ENCODE assay signal across 14 mouse cellular contexts in genomic region chr11:86672772-86673171, GRCm38 (mm10).
"Had no signal": no experiment of that assay in that cellular context is flagged by ENCODE, and none has a peak within 500 bp of the region (broad histone marks: within the 10 kb centered on the region; RNA-seq: fewer than 3 reads in every experiment).

No protein-coding gene starts in this region.

- H3K27ac ChIP-seq: limb, embryonic 10.5 days; liver, embryonic 14.5 days; midbrain, embryonic 10.5 days; midbrain, embryonic 15.5 days; neural tube, embryonic 13.5 days had no signal

- H3K9me3 ChIP-seq: limb, embryonic 10.5 days; midbrain, embryonic 10.5 days; midbrain, embryonic 15.5 days; neural tube, embryonic 13.5 days had no signal

- ATAC-seq: intestine, postnatal 0 days; lung, postnatal 0 days; midbrain, embryonic 15.5 days had no signal

- H3K27me3 ChIP-seq: midbrain, embryonic 15.5 days; neural tube, embryonic 13.5 days had no signal

- H3K4me2 ChIP-seq: midbrain, embryonic 15.5 days; neural tube, embryonic 13.5 days had no signal

- H3K9ac ChIP-seq: liver, embryonic 14.5 days; midbrain, embryonic 15.5 days; neural tube, embryonic 13.5 days had no signal

- DNase-seq: kidney, adult 8-10 months; kidney, postnatal 25 days; lung, adult 2 months; lung, postnatal 36 days; right cerebral cortex, adult 18-20 months; right cerebral cortex, postnatal 25 days; thymus, postnatal 4 days had no signal

- H3K4me3 ChIP-seq: limb, embryonic 10.5 days; midbrain, embryonic 10.5 days; midbrain, embryonic 15.5 days; neural tube, embryonic 13.5 days had no signal

- H3K36me3 ChIP-seq: midbrain, embryonic 15.5 days; neural tube, embryonic 13.5 days had no signal

- H3K4me1 ChIP-seq: limb, embryonic 10.5 days; midbrain, embryonic 15.5 days; neural tube, embryonic 13.5 days had no signal
